Comparison of ENCODE assay signal across 19 mouse cellular contexts in genomic region chr10:96104624-96105023, GRCm38 (mm10). TPM values are rescaled to one million over a fixed set of nuclear protein-coding genes. Genes with fewer than 3 reads are reported as not detected.
"Had no signal": no experiment of that assay in that cellular context is flagged by ENCODE, and none has a peak within 500 bp of the region (broad histone marks: within the 10 kb centered on the region; RNA-seq: fewer than 3 reads in every experiment).

No protein-coding gene starts in this region.

- H3K27ac ChIP-seq: intestine, embryonic 15.5 days; limb, embryonic 12.5 days; lung, embryonic 15.5 days; macrophage; midbrain, embryonic 13.5 days; neural tube, embryonic 15.5 days had no signal

- H3K4me3 ChIP-seq: intestine, embryonic 15.5 days; limb, embryonic 12.5 days; lung, embryonic 15.5 days; midbrain, embryonic 13.5 days; myocyte; neural tube, embryonic 15.5 days had no signal

- H3K36me3 ChIP-seq: intestine, embryonic 15.5 days; limb, embryonic 12.5 days; lung, embryonic 15.5 days; midbrain, embryonic 13.5 days; neural tube, embryonic 15.5 days had no signal

- DNase-seq: kidney, adult 18-20 months; kidney, postnatal 25 days; layer of hippocampus, postnatal 36 days; right cerebral cortex, adult 18-20 months; right cerebral cortex, postnatal 25 days had no signal

- H3K9ac ChIP-seq: intestine, embryonic 15.5 days; limb, embryonic 12.5 days; lung, embryonic 15.5 days; midbrain, embryonic 13.5 days; neural tube, embryonic 15.5 days had no signal

- ATAC-seq: intestine, embryonic 15.5 days; midbrain, embryonic 13.5 days had no signal

- H3K4me2 ChIP-seq: intestine, embryonic 15.5 days; limb, embryonic 12.5 days; lung, embryonic 15.5 days; midbrain, embryonic 13.5 days; neural tube, embryonic 15.5 days had no signal

- H3K27me3 ChIP-seq: intestine, embryonic 15.5 days; limb, embryonic 12.5 days; lung, embryonic 15.5 days; midbrain, embryonic 13.5 days; neural tube, embryonic 15.5 days had no signal

- H3K4me1 ChIP-seq: intestine, embryonic 15.5 days; limb, embryonic 12.5 days; lung, embryonic 15.5 days; midbrain, embryonic 13.5 days; neural tube, embryonic 15.5 days had no signal

- H3K9me3 ChIP-seq: intestine, embryonic 15.5 days; limb, embryonic 12.5 days; lung, embryonic 15.5 days; midbrain, embryonic 13.5 days; neural tube, embryonic 15.5 days had no signal

RNA-seq across cellular contexts. Expression of gene Gm5426, which starts 31.8 kb away (rescaled TPM):
- total RNA-seq: layer of hippocampus, postnatal 36 days; left cerebral cortex, adult 8-10 months; left cerebral cortex, postnatal 25 days; liver, adult 2 months had no signal
- polyA plus RNA-seq: intestine, embryonic 15.5 days; kidney, embryonic 16.5 days; limb, embryonic 12.5 days; liver, adult 2 months; lung, embryonic 15.5 days; macrophage; midbrain, embryonic 13.5 days; myocyte; neural tube, embryonic 11.5 days; neural tube, embryonic 15.5 days; small intestine, adult 2 months; stomach, embryonic 16.5 days had no signal
